ENCODE assay signal across 12 mouse cellular contexts in the genomic region with DNA sequence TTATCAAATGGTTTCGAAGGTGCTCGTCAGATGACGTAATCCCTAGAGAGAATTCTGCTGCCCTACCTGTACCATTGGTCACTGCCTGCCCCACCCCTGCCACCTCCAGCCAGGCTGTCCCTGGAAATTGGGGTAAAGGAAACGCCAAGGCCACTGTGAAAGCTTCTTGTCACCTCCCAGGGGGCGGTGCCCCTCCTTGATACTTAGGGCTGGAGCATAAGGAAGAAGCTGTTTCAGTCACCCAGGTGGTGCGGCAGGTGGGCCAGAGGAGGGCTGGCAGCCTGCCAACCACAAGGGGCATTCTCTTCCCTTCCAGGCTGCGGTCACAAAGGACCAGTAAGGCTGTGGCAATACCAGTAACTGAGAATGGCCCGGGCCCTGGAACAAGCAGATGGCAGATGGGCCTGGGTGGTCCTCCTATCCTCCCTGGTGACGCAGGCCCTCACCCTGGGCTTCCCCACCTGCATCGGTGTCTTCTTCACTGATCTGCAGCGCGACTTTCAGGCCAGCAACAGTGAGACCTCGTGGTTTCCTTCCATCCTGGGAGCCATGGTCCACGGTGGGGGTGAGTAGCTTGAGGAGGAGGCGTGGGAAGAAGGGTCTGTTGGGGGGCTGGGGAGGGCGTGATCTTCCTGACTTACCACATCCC. TPM values are rescaled to one million over a fixed set of nuclear protein-coding genes. Genes with fewer than 3 reads are reported as not detected.
A peak's percentile ranks its signal among the peaks of the same experiment; 100 is the strongest.
DNase-seq lines count a peak whose midpoint lies in the region; ATAC-seq and TF ChIP-seq lines count a peak whose summit lies in the region.
"Had no signal": no experiment of that assay in that cellular context is flagged by ENCODE, and none has a peak within 500 bp of the region (broad histone marks: within the 10 kb centered on the region; RNA-seq: fewer than 3 reads in every experiment).

A gene (plus strand): TSS at position 232 of the 649 bp plus-strand sequence.

- no peak within 1 kb of the TSS; the same call in 1 of the 2 replicates for H3K4me3 ChIP-seq in intestine, embryonic 15.5 days (replicated peaks)
- no peak within 1 kb of the TSS for H3K4me3 ChIP-seq in hindbrain, embryonic 13.5 days
- no peak within 1 kb of the TSS for H3K4me3 ChIP-seq in heart, adult 2 months
- H3K4me3 ChIP-seq: midbrain, embryonic 13.5 days had no signal

- peak; percentile 61 for ATAC-seq in intestine, embryonic 15.5 days
- ATAC-seq in hindbrain, embryonic 13.5 days (ENCODE audit: low FRiP score), result no peak
- ATAC-seq: midbrain, embryonic 13.5 days had no signal

- peak; percentile 33 to 54 for DNase-seq in lung, adult 18-20 months
- no peak for DNase-seq in lung, postnatal 14 days
- peak; percentile 43 to 80 for DNase-seq in kidney, postnatal 25 days
- DNase-seq in thymus, postnatal 14 days, result peak; percentile 89
- DNase-seq in heart, adult 2 months, result no peak
- DNase-seq: adrenal gland, postnatal 25 days; cerebellum, postnatal 36 days; left cerebral cortex, postnatal 4 days had no signal

- TF ChIP-seq POLR2A in heart, adult 2 months (IDR thresholded peaks at IDR 0.05; ENCODE audit: insufficient read depth, low read depth, low read length), result no peak

- H3K27me3 ChIP-seq in intestine, embryonic 15.5 days (replicated peaks), result no peaks in the 10 kb centered on the region
- H3K27me3 ChIP-seq in hindbrain, embryonic 13.5 days, result 0 out of 2 replicates have a peak, but pooled peaks cover 12% of the 10 kb centered on the region
- no peaks in the 10 kb centered on the region for H3K27me3 ChIP-seq in heart, adult 2 months (ENCODE audit: control insufficient read depth, insufficient read depth, low read length)
- H3K27me3 ChIP-seq: midbrain, embryonic 13.5 days had no signal

- H3K4me1 ChIP-seq in intestine, embryonic 15.5 days (replicated peaks), result peaks cover 20% of the 10 kb centered on the region
- H3K4me1 ChIP-seq in hindbrain, embryonic 13.5 days (replicated peaks), result peaks cover 10% of the 10 kb centered on the region
- H3K4me1 ChIP-seq in heart, adult 2 months (ENCODE audit: control insufficient read depth, insufficient read depth, low read length), result no peaks in the 10 kb centered on the region; the same call in 1 of the 2 replicates

- H3K27ac ChIP-seq in intestine, embryonic 15.5 days, result peak within 1 kb of the TSS; percentile 19; the same call in 1 of the 2 replicates
- H3K27ac ChIP-seq in hindbrain, embryonic 13.5 days, result no peak within 1 kb of the TSS
- H3K27ac ChIP-seq in heart, adult 2 months, result no peak within 1 kb of the TSS
- H3K27ac ChIP-seq: midbrain, embryonic 13.5 days had no signal

- no peak within 1 kb of the TSS for H3K9ac ChIP-seq in intestine, embryonic 15.5 days
- H3K9ac ChIP-seq in hindbrain, embryonic 13.5 days, result no peak within 1 kb of the TSS
- H3K9ac ChIP-seq in heart, adult 2 months (ENCODE audit: low read depth, low read length), result no peak within 1 kb of the TSS
- H3K9ac ChIP-seq: midbrain, embryonic 13.5 days had no signal

- no peak for TF ChIP-seq EP300 in heart, adult 2 months (IDR thresholded peaks at IDR 0.05; ENCODE audit: insufficient read depth, low read depth, low read length)

- WGBS in intestine, embryonic 15.5 days, result 71% methylated on average over 16 of the region's 16 CpGs
- WGBS in hindbrain, embryonic 13.5 days, result 77% methylated on average over 16 of the region's 16 CpGs
- WGBS in heart, adult 2 months, result 84% methylated on average over 16 of the region's 16 CpGs

- H3K9me3 ChIP-seq in intestine, embryonic 15.5 days, result no peaks in the 10 kb centered on the region
- H3K9me3 ChIP-seq in hindbrain, embryonic 13.5 days, result no peaks in the 10 kb centered on the region
- H3K9me3 ChIP-seq: midbrain, embryonic 13.5 days had no signal

- no peaks in the 10 kb centered on the region for H3K79me2 ChIP-seq in heart, adult 2 months (replicated peaks; ENCODE audit: control insufficient read depth, insufficient read depth, low read length)

- H3K4me2 ChIP-seq in intestine, embryonic 15.5 days (replicated peaks), result peak within 1 kb of the TSS; percentile 3; the same call in 1 of the 2 replicates
- H3K4me2 ChIP-seq in hindbrain, embryonic 13.5 days, result no peak within 1 kb of the TSS
- H3K4me2 ChIP-seq: midbrain, embryonic 13.5 days had no signal

- intact Hi-C loops in heart, adult 2 months (cut with DNase I), result no loop called here

- no peaks in the 10 kb centered on the region for H3K36me3 ChIP-seq in intestine, embryonic 15.5 days
- no peaks in the 10 kb centered on the region for H3K36me3 ChIP-seq in hindbrain, embryonic 13.5 days
- H3K36me3 ChIP-seq in heart, adult 2 months (ENCODE audit: control insufficient read depth, insufficient read depth, low read length), result no peaks in the 10 kb centered on the region
- H3K36me3 ChIP-seq: midbrain, embryonic 13.5 days had no signal

- no peak for TF ChIP-seq CTCF in heart, adult 2 months (IDR thresholded peaks at IDR 0.05)

RNA-seq across cellular contexts. Expression of the gene that starts here (rescaled TPM):
- 2.8 and 3.7 TPM in 2 replicates for polyA plus RNA-seq in intestine, embryonic 15.5 days (2015; fragmentation: Nextera tagmentation; extraction: Ambion mirVana)
- polyA plus RNA-seq in hindbrain, embryonic 13.5 days (2015; fragmentation: Nextera tagmentation; extraction: Ambion mirVana), result 0.19 TPM in 1 of 2 replicates, not detected in the other
- total RNA-seq in heart, adult 2 months (2021), result not detected
- polyA plus RNA-seq in heart, adult 2 months (2012; rRNA removed), result 0.06 and 0.18 TPM in 2 replicates
- total RNA-seq: adrenal gland, postnatal 25 days; granulocyte monocyte progenitor cell, adult 5-6 weeks; left cerebral cortex, postnatal 4 days had no signal

Comparison
In these comparisons a context has a peak if more than half of its experiments do, and no peak if none do; other contexts are left out.
1. DNase-seq: peak in lung, adult 18-20 months (2 of 2), kidney, postnatal 25 days (2 of 2) and thymus, postnatal 14 days (single experiment); none in lung, postnatal 14 days (single experiment) and heart, adult 2 months (0 of 2).